In the genomic region with DNA sequence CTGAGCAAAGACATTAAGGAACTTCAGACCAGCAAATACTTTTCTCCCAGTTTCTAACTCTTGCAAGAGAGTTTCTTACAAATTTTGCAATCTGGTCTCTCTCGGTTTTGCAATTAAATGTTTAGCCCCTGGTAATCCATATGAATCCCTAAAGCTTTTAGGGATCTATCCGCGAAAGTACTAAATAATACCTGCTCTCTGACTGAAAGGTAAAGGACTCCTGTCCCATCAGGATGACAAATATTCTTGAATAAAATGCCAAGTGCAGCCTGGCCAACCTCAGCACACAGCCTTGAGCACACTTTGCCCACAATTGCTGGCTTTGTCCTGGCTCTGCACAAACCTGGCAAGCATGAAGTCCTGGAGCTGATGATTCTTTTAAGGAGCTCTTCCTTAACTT, we compare ENCODE assay signal across 12 mouse cellular contexts. TPM values are rescaled to one million over a fixed set of nuclear protein-coding genes. Genes with fewer than 3 reads are reported as not detected.
A peak's percentile ranks its signal among the peaks of the same experiment; 100 is the strongest.
DNase-seq lines count a peak whose midpoint lies in the region; ATAC-seq and TF ChIP-seq lines count a peak whose summit lies in the region.
"Had no signal": no experiment of that assay in that cellular context is flagged by ENCODE, and none has a peak within 500 bp of the region (broad histone marks: within the 10 kb centered on the region; RNA-seq: fewer than 3 reads in every experiment).

No protein-coding gene starts in this region.

- no peaks in the 10 kb centered on the region for H3K9me3 ChIP-seq in embryonic facial prominence, embryonic 13.5 days
- no peaks in the 10 kb centered on the region for H3K9me3 ChIP-seq in embryonic facial prominence, embryonic 10.5 days
- no peaks in the 10 kb centered on the region for H3K9me3 ChIP-seq in hindbrain, postnatal 0 days (ENCODE audit: low read length)
- no peaks in the 10 kb centered on the region for H3K9me3 ChIP-seq in hindbrain, embryonic 10.5 days
- no peaks in the 10 kb centered on the region for H3K9me3 ChIP-seq in midbrain, postnatal 0 days (ENCODE audit: low read length)
- H3K9me3 ChIP-seq in midbrain, embryonic 14.5 days (ENCODE audit: control insufficient read depth, low read length), result no peaks in the 10 kb centered on the region
- H3K9me3 ChIP-seq: liver, embryonic 13.5 days; megakaryocyte, embryonic 14.5 days had no signal

- no peak for ATAC-seq in embryonic facial prominence, embryonic 13.5 days (ENCODE audit: insufficient number of reproducible peaks, insufficient read depth, low FRiP score, low TSS enrichment, low read depth)
- no peak for ATAC-seq in hindbrain, postnatal 0 days
- ATAC-seq in midbrain, postnatal 0 days (ENCODE audit: low FRiP score), result no peak
- no peak for ATAC-seq in midbrain, embryonic 14.5 days (ENCODE audit: low FRiP score, low TSS enrichment)
- ATAC-seq: intestine, postnatal 0 days had no signal

- no peaks in the 10 kb centered on the region for H3K36me3 ChIP-seq in embryonic facial prominence, embryonic 13.5 days
- H3K36me3 ChIP-seq in embryonic facial prominence, embryonic 10.5 days (replicated peaks), result no peaks in the 10 kb centered on the region
- H3K36me3 ChIP-seq in hindbrain, postnatal 0 days (ENCODE audit: insufficient read depth, low read length), result no peaks in the 10 kb centered on the region
- no peaks in the 10 kb centered on the region for H3K36me3 ChIP-seq in hindbrain, embryonic 10.5 days
- no peaks in the 10 kb centered on the region for H3K36me3 ChIP-seq in midbrain, postnatal 0 days (ENCODE audit: insufficient read depth, low read length)
- no peaks in the 10 kb centered on the region for H3K36me3 ChIP-seq in midbrain, embryonic 14.5 days (ENCODE audit: control insufficient read depth, insufficient read depth, low read length)
- H3K36me3 ChIP-seq: liver, embryonic 13.5 days had no signal

- 58% methylated on average over 3 of the region's 3 CpGs for WGBS in embryonic facial prominence, embryonic 13.5 days
- 72% methylated on average over 3 of the region's 3 CpGs for WGBS in embryonic facial prominence, embryonic 10.5 days
- WGBS in hindbrain, postnatal 0 days, result 71% methylated on average over 3 of the region's 3 CpGs
- 77% methylated on average over 3 of the region's 3 CpGs for WGBS in hindbrain, embryonic 10.5 days
- WGBS in midbrain, postnatal 0 days, result 72% methylated on average over 3 of the region's 3 CpGs
- WGBS in midbrain, embryonic 14.5 days, result 74% methylated on average over 3 of the region's 3 CpGs

- peak overlapping the region; percentile 21; the same call in 1 of the 2 replicates for H3K4me2 ChIP-seq in embryonic facial prominence, embryonic 13.5 days
- H3K4me2 ChIP-seq in hindbrain, postnatal 0 days (ENCODE audit: low read depth, low read length), result no peak overlapping the region
- H3K4me2 ChIP-seq in midbrain, postnatal 0 days (ENCODE audit: low read depth, low read length, poor library complexity, severe bottlenecking), result no peak overlapping the region
- no peak overlapping the region for H3K4me2 ChIP-seq in midbrain, embryonic 14.5 days (ENCODE audit: low read length)
- H3K4me2 ChIP-seq: liver, embryonic 13.5 days had no signal

- no peaks in the 10 kb centered on the region for H3K27me3 ChIP-seq in embryonic facial prominence, embryonic 13.5 days
- H3K27me3 ChIP-seq in embryonic facial prominence, embryonic 10.5 days (replicated peaks; ENCODE audit: low read depth, poor library complexity, severe bottlenecking), result no peaks in the 10 kb centered on the region
- H3K27me3 ChIP-seq in hindbrain, postnatal 0 days (ENCODE audit: insufficient read depth, low read length), result no peaks in the 10 kb centered on the region
- H3K27me3 ChIP-seq in hindbrain, embryonic 10.5 days (ENCODE audit: insufficient read depth, poor library complexity, severe bottlenecking), result no peaks in the 10 kb centered on the region
- no peaks in the 10 kb centered on the region for H3K27me3 ChIP-seq in midbrain, postnatal 0 days (ENCODE audit: insufficient read depth, low read length)
- H3K27me3 ChIP-seq in midbrain, embryonic 14.5 days (ENCODE audit: control insufficient read depth, insufficient read depth, low read length), result no peaks in the 10 kb centered on the region
- H3K27me3 ChIP-seq: liver, embryonic 13.5 days; megakaryocyte, embryonic 14.5 days had no signal

- peaks cover 43% of the 10 kb centered on the region for H3K4me1 ChIP-seq in embryonic facial prominence, embryonic 13.5 days
- H3K4me1 ChIP-seq in embryonic facial prominence, embryonic 10.5 days, result peaks cover 26% of the 10 kb centered on the region
- 0 out of 2 replicates have a peak, but pooled peaks cover 6% of the 10 kb centered on the region for H3K4me1 ChIP-seq in hindbrain, postnatal 0 days (ENCODE audit: insufficient read depth, low read length)
- H3K4me1 ChIP-seq in hindbrain, embryonic 10.5 days (replicated peaks), result peaks cover 19% of the 10 kb centered on the region
- H3K4me1 ChIP-seq in midbrain, postnatal 0 days (ENCODE audit: insufficient read depth, low read length), result 0 out of 2 replicates have a peak, but pooled peaks cover 3% of the 10 kb centered on the region
- no peaks in the 10 kb centered on the region for H3K4me1 ChIP-seq in midbrain, embryonic 14.5 days (ENCODE audit: control insufficient read depth, insufficient read depth, low read length)

- no peak for DNase-seq in embryonic facial prominence, embryonic 10.5 days (ENCODE audit: low spot score)
- DNase-seq in hindbrain, postnatal 0 days (ENCODE audit: low spot score), result peak; percentile 23
- no peak for DNase-seq in hindbrain, embryonic 10.5 days (ENCODE audit: low spot score)
- DNase-seq in midbrain, postnatal 0 days (ENCODE audit: low spot score), result peak; percentile 26
- DNase-seq in midbrain, embryonic 14.5 days, result no peak
- peak; percentile 37 for DNase-seq in testis, postnatal 10 days (ENCODE audit: low spot score)
- DNase-seq in thymus, postnatal 36 days, result no peak

- no peak overlapping the region for H3K9ac ChIP-seq in embryonic facial prominence, embryonic 13.5 days
- H3K9ac ChIP-seq in hindbrain, postnatal 0 days (replicated peaks; ENCODE audit: low read length), result no peak overlapping the region
- H3K9ac ChIP-seq in midbrain, postnatal 0 days (replicated peaks; ENCODE audit: low read length, poor library complexity, severe bottlenecking), result no peak overlapping the region
- no peak overlapping the region for H3K9ac ChIP-seq in midbrain, embryonic 14.5 days (replicated peaks; ENCODE audit: low read length)
- H3K9ac ChIP-seq: liver, embryonic 13.5 days had no signal

- H3K4me3 ChIP-seq in embryonic facial prominence, embryonic 13.5 days, result no peak overlapping the region
- no peak overlapping the region for H3K4me3 ChIP-seq in embryonic facial prominence, embryonic 10.5 days
- H3K4me3 ChIP-seq in hindbrain, postnatal 0 days (ENCODE audit: low read length), result no peak overlapping the region
- no peak overlapping the region for H3K4me3 ChIP-seq in hindbrain, embryonic 10.5 days
- H3K4me3 ChIP-seq in midbrain, postnatal 0 days (ENCODE audit: low read depth, low read length), result no peak overlapping the region
- H3K4me3 ChIP-seq in midbrain, embryonic 14.5 days (replicated peaks; ENCODE audit: low read depth, low read length), result no peak overlapping the region
- H3K4me3 ChIP-seq: erythroblast, embryonic 14.5 days; liver, embryonic 13.5 days had no signal

- H3K27ac ChIP-seq in embryonic facial prominence, embryonic 13.5 days, result peak overlapping the region; percentile 62
- H3K27ac ChIP-seq in embryonic facial prominence, embryonic 10.5 days (replicated peaks), result no peak overlapping the region
- peak overlapping the region; percentile 45 for H3K27ac ChIP-seq in hindbrain, postnatal 0 days
- no peak overlapping the region for H3K27ac ChIP-seq in hindbrain, embryonic 10.5 days
- H3K27ac ChIP-seq in midbrain, postnatal 0 days (ENCODE audit: low read depth, low read length), result no peak overlapping the region
- H3K27ac ChIP-seq in midbrain, embryonic 14.5 days (replicated peaks; ENCODE audit: low read depth, low read length), result no peak overlapping the region
- H3K27ac ChIP-seq: liver, embryonic 13.5 days had no signal

- TF ChIP-seq CTCF in hindbrain, postnatal 0 days (IDR thresholded peaks at IDR 0.05; ENCODE audit: low read depth), result no peak
- no peak for TF ChIP-seq CTCF in midbrain, postnatal 0 days (IDR thresholded peaks at IDR 0.05)

RNA-seq across cellular contexts. Expression of a gene that starts 41.9 kb away (rescaled TPM):
- polyA plus RNA-seq in embryonic facial prominence, embryonic 13.5 days (2015; fragmentation: Nextera tagmentation; extraction: Ambion mirVana), result 101 and 102 TPM in 2 replicates
- 58.8 and 63.8 TPM in 2 replicates for polyA plus RNA-seq in embryonic facial prominence, embryonic 10.5 days (2016; fragmentation: Nextera tagmentation; extraction: Ambion mirVana)
- 24.6 and 25.8 TPM in 2 replicates for total RNA-seq in hindbrain, postnatal 0 days (2014; rRNA removed)
- polyA plus RNA-seq in hindbrain, postnatal 0 days (2015; fragmentation: Nextera tagmentation; extraction: Ambion mirVana), result 25.0 and 27.3 TPM in 2 replicates
- polyA plus RNA-seq in hindbrain, embryonic 10.5 days (2016; fragmentation: Nextera tagmentation; extraction: Ambion mirVana), result 38.7 and 52.9 TPM in 2 replicates
- 20.6 and 29.2 TPM in 2 replicates for total RNA-seq in midbrain, postnatal 0 days (2014; rRNA removed)
- 13.9 and 15.4 TPM in 2 replicates for polyA plus RNA-seq in midbrain, postnatal 0 days (2015; fragmentation: Nextera tagmentation; extraction: Ambion mirVana)
- polyA plus RNA-seq in midbrain, embryonic 14.5 days (2014; fragmentation: Nextera tagmentation; extraction: Ambion mirVana), result 10.6 and 19.1 TPM in 2 replicates

Comparison
In these comparisons a context has a peak if more than half of its experiments do, and no peak if none do; other contexts are left out.
1. H3K27ac ChIP-seq: peak in embryonic facial prominence, embryonic 13.5 days (single experiment) and hindbrain, postnatal 0 days (single experiment); none in embryonic facial prominence, embryonic 10.5 days (single experiment), hindbrain, embryonic 10.5 days (single experiment), midbrain, postnatal 0 days (single experiment) and midbrain, embryonic 14.5 days (single experiment).
2. DNase-seq: peak in hindbrain, postnatal 0 days (single experiment), midbrain, postnatal 0 days (single experiment) and testis, postnatal 10 days (single experiment); none in embryonic facial prominence, embryonic 10.5 days (single experiment), hindbrain, embryonic 10.5 days (single experiment), midbrain, embryonic 14.5 days (single experiment) and thymus, postnatal 36 days (0 of 2).